Mouse (Mus musculus): ENCODE measurements around the gene Itga8.

DNA sequence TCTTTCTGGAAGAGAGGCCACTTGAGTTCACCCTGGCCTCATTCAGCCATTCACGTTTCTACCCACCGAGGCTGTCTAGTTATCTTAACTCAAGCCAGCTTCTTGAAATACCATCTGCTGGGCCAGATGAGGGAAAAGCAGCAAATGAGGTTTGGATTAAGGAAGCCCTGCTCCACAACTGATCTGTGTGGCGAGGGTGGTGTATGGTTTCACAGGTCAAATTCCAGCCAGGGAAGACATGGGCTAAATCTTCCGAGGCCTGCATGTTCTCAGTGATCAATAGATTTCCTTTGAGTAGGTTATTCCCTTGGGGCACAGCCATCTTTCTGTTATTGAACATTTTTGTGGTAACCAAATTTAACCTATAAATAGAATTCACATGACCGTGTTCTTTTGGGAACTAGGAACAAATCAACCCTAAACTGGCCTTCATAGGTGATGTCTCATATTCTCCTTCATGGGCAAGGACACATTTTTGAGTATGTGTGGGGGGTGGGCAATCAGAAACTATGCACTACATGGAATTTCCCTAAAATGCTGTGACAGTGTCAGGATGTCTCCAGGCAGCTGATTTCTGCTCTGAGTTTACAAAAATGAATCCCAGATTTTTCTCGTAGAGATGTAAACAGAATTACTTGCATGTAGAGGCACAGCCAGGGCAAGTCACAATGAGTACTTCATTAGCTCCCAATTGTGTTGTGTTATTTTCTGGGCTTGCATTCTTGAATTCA is 235.9 kb downstream of the Itga8 start:
- no peak for TF ChIP-seq CTCF (IDR thresholded peaks at IDR 0.05; ENCODE audit: control insufficient read depth, insufficient read depth, insufficient replicate concordance, low read depth, low read length)
- TF ChIP-seq POLR2A (IDR thresholded peaks at IDR 0.05; ENCODE audit: control insufficient read depth, low read depth, low read length) = no peak
